In genomic region chr10:45121637-45122036, GRCm38 (mm10) we compare ENCODE assay signal across 20 mouse cellular contexts. TPM values are rescaled to one million over a fixed set of nuclear protein-coding genes. Genes with fewer than 3 reads are reported as not detected.
"Had no signal": no experiment of that assay in that cellular context is flagged by ENCODE, and none has a peak within 500 bp of the region (broad histone marks: within the 10 kb centered on the region; RNA-seq: fewer than 3 reads in every experiment).

No protein-coding gene starts in this region.

- DNase-seq: kidney, postnatal 25 days; layer of hippocampus, adult 9-11 months; layer of hippocampus, postnatal 36 days; liver, embryonic 13.5 days; lung, adult 2 months; lung, postnatal 14 days; lung, postnatal 4 days; midbrain, embryonic 14.5 days; right cerebral cortex, postnatal 14 days; right cerebral cortex, postnatal 4 days; thymus, adult 2 months; thymus, postnatal 14 days; thymus, postnatal 4 days had no signal

- H3K4me2 ChIP-seq: liver, embryonic 13.5 days; midbrain, embryonic 11.5 days had no signal

- H3K27ac ChIP-seq: layer of hippocampus, adult 2 months; left cerebral cortex, adult 2 months; liver, embryonic 13.5 days; stomach, postnatal 0 days had no signal

- H3K9me3 ChIP-seq: liver, embryonic 13.5 days had no signal

- H3K4me3 ChIP-seq: layer of hippocampus, adult 2 months; left cerebral cortex, adult 2 months; liver, embryonic 13.5 days had no signal

- H3K9ac ChIP-seq: liver, embryonic 13.5 days had no signal

- H3K4me1 ChIP-seq: liver, embryonic 13.5 days had no signal

- H3K27me3 ChIP-seq: liver, embryonic 13.5 days had no signal

RNA-seq across cellular contexts. Expression of gene Popdc3, which starts 56.3 kb away (rescaled TPM):
- total RNA-seq: liver, adult 2 months; megakaryocyte progenitor cell, adult 5-6 weeks; megakaryocyte-erythroid progenitor cell, adult 5-6 weeks had no signal
- polyA plus RNA-seq: liver, adult 2 months had no signal
